Mouse (Mus musculus) kidney, adult 2 months (tissue): Measurements from ENCODE around the gene Slc2a13. TPM values are rescaled to one million over a fixed set of nuclear protein-coding genes. Genes with fewer than 3 reads are reported as not detected.

Experiments used
- DNase-seq: peaks from one replicate; pipeline ENCODE4 v3.0.0; 2021
- H3K27ac ChIP-seq: fragments of 200-500 bp; 2 replicates; pipeline ENCODE4 v1.5.1; 2012; ENCODE audit warnings: low read depth, low read length, control low read depth, inconsistent platforms; ENCODE audit not compliant: insufficient read depth
- H3K27me3 ChIP-seq: fragments of 200-500 bp; replicated peaks from 2 replicates; pipeline ENCODE4 v1.6.1; 2012; ENCODE audit warnings: mild to moderate bottlenecking, moderate library complexity, low read length, inconsistent platforms; ENCODE audit not compliant: control insufficient read depth, insufficient read depth
- H3K36me3 ChIP-seq: fragments of 200-500 bp; 2 replicates; pipeline ENCODE4 v1.6.1; 2012; ENCODE audit warnings: mild to moderate bottlenecking, moderate library complexity, low read length, inconsistent platforms; ENCODE audit not compliant: control insufficient read depth, insufficient read depth
- H3K4me1 ChIP-seq: fragments of 200-500 bp; 2 replicates; pipeline ENCODE4 v1.6.1; 2011; ENCODE audit warnings: low read length; ENCODE audit not compliant: control insufficient read depth, insufficient read depth
- H3K4me3 ChIP-seq: fragments of 200-500 bp; 2 replicates; pipeline ENCODE4 v1.5.1; 2011; ENCODE audit warnings: mild to moderate bottlenecking, low read depth, low read length, control low read depth; ENCODE audit not compliant: insufficient read depth
- CTCF ChIP-seq: fragments of 200-500 bp; conservative IDR thresholded peaks from 2 replicates; pipeline ENCODE4 v1.5.1; 2011; ENCODE audit warnings: low read depth, mild to moderate bottlenecking, control low read depth, low read length, moderate library complexity, mixed read lengths; ENCODE audit not compliant: insufficient read depth, insufficient read length
- POLR2A ChIP-seq: fragments of 200-500 bp; IDR thresholded peaks from one replicate; pipeline ENCODE4 v1.6.1; 2011; ENCODE audit warnings: low read depth, low read length, control low read depth
- WGBS: fragments of 180-500 bp; shearing (Covaris S2); methylation state at CpG from one replicate; pipeline ENCODE4 v1.1.7; 2018; 5-methylcytosine and 5-hydroxymethylcytosine counted together
- polyA plus RNA-seq: library from polyadenylated mRNA; depleted of rRNA; stranded (reverse); fragments of >200 nt; gene quantifications from 2 replicates; pipeline ENCODE4 v1.2.3, GENCODE M21; 2012

Gene Slc2a13
- polyA plus RNA-seq, 1 experiment = 1.5 TPM

DNA sequence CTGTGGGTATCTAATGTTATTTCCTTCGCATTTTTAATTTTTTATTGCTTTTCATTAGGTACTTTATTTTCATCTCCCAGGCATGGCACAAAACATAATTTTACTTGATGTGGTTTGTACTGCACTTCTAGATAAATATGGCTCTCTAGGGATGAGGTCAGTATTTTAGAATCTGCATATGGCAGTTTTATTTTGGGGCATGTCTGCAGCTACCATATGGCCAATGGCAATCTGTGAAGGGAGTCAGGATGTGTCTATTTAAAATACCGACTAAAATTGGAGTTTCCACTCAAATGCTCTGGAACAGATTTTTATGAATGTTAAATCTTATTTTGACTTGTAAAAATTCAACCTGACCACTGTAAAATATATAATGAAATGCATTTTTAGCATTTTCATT, 133.2 kb downstream of the Slc2a13 start:
- Histone ChIP-seq H3K27me3 (no peaks in the 10 kb centered on the region), H3K4me3 (no peak overlapping the region)
- no peak for DNase-seq

DNA sequence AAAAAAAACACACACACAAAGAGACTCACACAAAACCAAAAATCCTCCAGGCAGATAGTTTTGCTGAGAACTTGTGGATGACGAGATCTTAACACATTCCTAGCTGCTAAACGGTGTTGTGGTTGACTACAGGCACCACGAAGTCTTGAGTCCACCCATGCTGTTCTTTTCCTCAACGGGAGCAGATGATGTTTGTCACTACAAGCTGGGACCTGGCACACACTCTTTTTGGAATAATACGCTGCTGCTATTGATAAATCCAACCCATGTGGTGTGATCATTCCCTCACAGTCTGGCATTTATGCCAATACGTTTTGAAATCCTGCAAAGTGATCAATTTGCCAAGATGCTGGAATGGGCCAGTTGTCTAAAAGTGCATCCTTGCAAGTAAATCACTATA, 147.6 kb downstream of the Slc2a13 start:
- no peaks in the 10 kb centered on the region for H3K4me1 ChIP-seq
- H3K27ac ChIP-seq = no peak overlapping the region
- no peak for DNase-seq
- no peaks in the 10 kb centered on the region for H3K27me3 ChIP-seq
- 92% methylated on average over 6 of the region's 6 CpGs for WGBS
- TF ChIP-seq CTCF (no peak), POLR2A (no peak)
- no peak overlapping the region for H3K4me3 ChIP-seq
- H3K36me3 ChIP-seq = no peaks in the 10 kb centered on the region

More for the DNA sequence above, 133.2 kb downstream of the Slc2a13 start:
- WGBS = 81% methylated on average over 2 of the region's 2 CpGs
- Histone ChIP-seq H3K27ac (no peak overlapping the region), H3K4me1 (no peaks in the 10 kb centered on the region), H3K36me3 (no peaks in the 10 kb centered on the region)
- TF ChIP-seq CTCF (no peak), POLR2A (no peak)

DNA sequence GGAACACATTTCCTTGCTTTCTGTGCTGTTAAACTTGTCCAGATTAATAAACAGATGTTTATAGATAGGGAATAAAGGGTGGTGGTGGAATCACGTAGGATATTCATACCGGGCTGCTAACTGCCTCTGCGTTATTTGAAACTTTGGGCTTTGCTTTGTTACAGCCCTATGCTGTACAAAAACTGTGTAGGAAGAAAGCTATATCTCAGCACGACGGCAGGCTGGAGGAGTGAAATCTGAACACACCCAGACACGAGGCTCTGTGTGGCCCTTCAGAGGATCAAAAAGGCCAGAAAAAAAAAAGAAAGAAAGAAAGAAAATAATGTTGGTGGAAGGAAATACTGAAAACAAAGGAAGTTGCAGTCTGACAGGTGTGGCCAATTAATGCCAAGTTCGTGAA, 166.1 kb downstream of the Slc2a13 start:
- TF ChIP-seq POLR2A = no peak
- TF ChIP-seq CTCF = no peak
- no peak overlapping the region for H3K27ac ChIP-seq
- 32% methylated on average over 7 of the region's 7 CpGs for WGBS
- H3K4me3 ChIP-seq = no peak overlapping the region
- no peaks in the 10 kb centered on the region for H3K27me3 ChIP-seq
- no peak for DNase-seq
- no peaks in the 10 kb centered on the region for H3K4me1 ChIP-seq
- H3K36me3 ChIP-seq = no peaks in the 10 kb centered on the region

GRCm38 (mm10) chr15:91395165-91395564, 177.9 kb downstream of the Slc2a13 start:
- TF ChIP-seq CTCF (no peak), POLR2A (no peak)
- no peaks in the 10 kb centered on the region for H3K4me1 ChIP-seq
- H3K27me3 ChIP-seq = no peaks in the 10 kb centered on the region
- no peak for DNase-seq
- H3K4me3 ChIP-seq = no peak overlapping the region
- no peaks in the 10 kb centered on the region for H3K36me3 ChIP-seq
- no peak overlapping the region for H3K27ac ChIP-seq
- WGBS = 85% methylated on average over 4 of the region's 4 CpGs

GRCm38 (mm10) chr15:91383694-91384093, 189.4 kb downstream of the Slc2a13 start:
- WGBS = 50% methylated on average over 1 of the region's 1 CpGs
- Histone ChIP-seq H3K4me1 (peaks cover 1% of the 10 kb centered on the region; the same call in 1 of the 2 replicates), H3K27ac (no peak overlapping the region), H3K36me3 (no peaks in the 10 kb centered on the region), H3K4me3 (no peak overlapping the region), H3K27me3 (no peaks in the 10 kb centered on the region)
- TF ChIP-seq POLR2A = no peak
- no peak for TF ChIP-seq CTCF
- DNase-seq = no peak

- TF ChIP-seq POLR2A = no peak
- no peak for TF ChIP-seq CTCF
- H3K36me3 ChIP-seq = no peaks in the 10 kb centered on the region
- H3K4me1 ChIP-seq = peaks cover 3% of the 10 kb centered on the region; the same call in 1 of the 2 replicates
- no peaks in the 10 kb centered on the region for H3K27me3 ChIP-seq
- no peak overlapping the region for H3K4me3 ChIP-seq
- DNase-seq = no peak
- WGBS = 98% methylated on average over 2 of the region's 2 CpGs
- no peak overlapping the region for H3K27ac ChIP-seq
Observed at GRCm38 (mm10) chr15:91382606-91383005, 190.5 kb downstream of the Slc2a13 start.

DNA sequence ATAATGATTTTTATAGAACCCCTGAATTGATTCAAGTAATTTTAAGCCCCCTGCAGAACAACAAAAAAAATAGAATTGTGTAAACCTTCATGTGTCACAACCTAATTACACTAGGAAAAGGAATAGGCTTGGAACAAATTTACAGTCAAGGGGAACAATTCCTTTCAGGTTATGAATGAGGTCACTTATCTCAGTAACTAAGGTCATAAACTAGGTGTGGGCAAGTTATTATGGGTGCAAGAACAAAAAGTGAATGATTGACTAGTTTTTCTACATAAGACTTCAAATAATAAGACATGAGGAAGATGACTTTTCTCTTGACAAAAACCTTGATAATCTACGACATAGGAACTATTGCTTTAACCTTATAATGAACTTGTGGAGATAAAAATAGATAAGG, 191.2 kb downstream of the Slc2a13 start:
- 85% methylated on average over 1 of the region's 1 CpGs for WGBS
- no peak overlapping the region for H3K27ac ChIP-seq
- H3K36me3 ChIP-seq = no peaks in the 10 kb centered on the region
- peaks cover 3% of the 10 kb centered on the region; the same call in 1 of the 2 replicates for H3K4me1 ChIP-seq
- no peak overlapping the region for H3K4me3 ChIP-seq
- TF ChIP-seq CTCF = no peak
- TF ChIP-seq POLR2A = no peak
- no peaks in the 10 kb centered on the region for H3K27me3 ChIP-seq
- DNase-seq = no peak
